Mouse (Mus musculus) neural tube, embryonic 12.5 days (tissue): ENCODE measurements around the gene F11r. TPM values are rescaled to one million over a fixed set of nuclear protein-coding genes. Genes with fewer than 3 reads are reported as not detected.

Source experiments
- ATAC-seq: fragments of 200-750 bp; cut with Nextera tagmentation; 2 replicates; pipeline ENCODE4 v1.8.0; 2017; ENCODE audit warnings: low read depth, mild to moderate bottlenecking, moderate TSS enrichment, moderate library complexity; ENCODE audit not compliant: low FRiP score
- H3K27ac ChIP-seq: fragments of 300-500 bp; sonication (generic); 2 replicates; pipeline ENCODE4 v1.5.1; 2016
- H3K27me3 ChIP-seq: fragments of 300-500 bp; sonication (generic); replicated peaks from 2 replicates; pipeline ENCODE4 v1.6.1; 2016; ENCODE audit warnings: mild to moderate bottlenecking
- H3K36me3 ChIP-seq: fragments of 300-500 bp; sonication (generic); 2 replicates; pipeline ENCODE4 v1.6.1; 2016; ENCODE audit warnings: mild to moderate bottlenecking
- H3K4me1 ChIP-seq: fragments of 300-500 bp; sonication (generic); 2 replicates; pipeline ENCODE4 v1.6.1; 2016
- H3K4me2 ChIP-seq: fragments of 300-500 bp; sonication (generic); replicated peaks from 2 replicates; pipeline ENCODE4 v1.6.1; 2016; ENCODE audit warnings: mild to moderate bottlenecking
- H3K4me3 ChIP-seq: fragments of 300-500 bp; sonication (generic); 2 replicates; pipeline ENCODE4 v1.5.1; 2016
- H3K9ac ChIP-seq: fragments of 300-500 bp; sonication (generic); 2 replicates; pipeline ENCODE4 v1.6.1; 2016; ENCODE audit warnings: mild to moderate bottlenecking
- H3K9me3 ChIP-seq: fragments of 300-500 bp; sonication (generic); 2 replicates; pipeline ENCODE4 v1.6.1; 2016; ENCODE audit warnings: mild to moderate bottlenecking
- WGBS: fragments of 180-500 bp; shearing (Covaris S2); methylation state at CpG from one replicate; pipeline ENCODE4 v1.1.7; 2016; 5-methylcytosine and 5-hydroxymethylcytosine counted together
- polyA plus RNA-seq: library from polyadenylated mRNA; unstranded; fragments of >200 nt; fragmentation: Nextera tagmentation; extraction: Ambion mirVana; gene quantifications from 2 replicates; pipeline ENCODE4 v1.2.1, GENCODE M21; 2016

The F11r gene
- polyA plus RNA-seq, 1 experiment from 2014 or later, result 16.9 TPM

GRCm38 (mm10) chr1:171504586-171504985 is 67.3 kb downstream of the F11r start:
- 86% methylated on average over 4 of the region's 4 CpGs for WGBS
- ATAC-seq, result no peak

GRCm38 (mm10) chr1:171513234-171513633 is 75.9 kb downstream of the F11r start:
- Histone ChIP-seq H3K4me3 (no peak overlapping the region), H3K27ac (no peak overlapping the region), H3K9me3 (no peaks in the 10 kb centered on the region), H3K4me1 (no peaks in the 10 kb centered on the region), H3K36me3 (no peaks in the 10 kb centered on the region), H3K4me2 (no peak overlapping the region), H3K9ac (no peak overlapping the region), H3K27me3 (no peaks in the 10 kb centered on the region)
- ATAC-seq, result no peak
- WGBS, result 93% methylated on average over 2 of the region's 2 CpGs

More at GRCm38 (mm10) chr1:171504586-171504985, 67.3 kb downstream of the F11r start:
- Histone ChIP-seq H3K9ac (peak overlapping the region; percentile 38; the same call in 1 of the 2 replicates), H3K4me1 (peaks cover 3% of the 10 kb centered on the region; the same call in 1 of the 2 replicates), H3K4me2 (peak overlapping the region; percentile 69), H3K9me3 (no peaks in the 10 kb centered on the region), H3K27ac (no peak overlapping the region), H3K27me3 (no peaks in the 10 kb centered on the region), H3K4me3 (peak overlapping the region; percentile 16; the same call in 1 of the 2 replicates), H3K36me3 (peaks cover 4% of the 10 kb centered on the region; the same call in 1 of the 2 replicates)

GRCm38 (mm10) chr1:171513760-171514159 is 76.4 kb downstream of the F11r start:
- Histone ChIP-seq H3K9ac (no peak overlapping the region), H3K4me1 (no peaks in the 10 kb centered on the region), H3K27me3 (no peaks in the 10 kb centered on the region), H3K36me3 (no peaks in the 10 kb centered on the region), H3K4me2 (no peak overlapping the region), H3K9me3 (no peaks in the 10 kb centered on the region), H3K27ac (no peak overlapping the region), H3K4me3 (no peak overlapping the region)
- WGBS, result 85% methylated on average over 1 of the region's 1 CpGs
- ATAC-seq, result no peak

Other genes starting within 250 kb of the F11r start
- 5.9 and 6.2 TPM in 2 replicates for gene Pcp4l1, start 241.3 kb upstream of the F11r start, polyA plus RNA-seq
- gene Nr1i3, start 223.6 kb upstream of the F11r start, polyA plus RNA-seq, result 0.20 and 0.24 TPM in 2 replicates
- 30.1 and 30.8 TPM in 2 replicates for gene Tomm40l, start 215.0 kb upstream of the F11r start, polyA plus RNA-seq
- gene Apoa2, start 212.5 kb upstream of the F11r start, polyA plus RNA-seq, result 5.4 and 7.6 TPM in 2 replicates
- gene Fcer1g, start 203.2 kb upstream of the F11r start, polyA plus RNA-seq, result 21.9 and 24.3 TPM in 2 replicates
- gene Adamts4, start 187.1 kb upstream of the F11r start, polyA plus RNA-seq, result 6.2 and 6.3 TPM in 2 replicates
- 233 and 247 TPM in 2 replicates for gene Ndufs2, start 186.1 kb upstream of the F11r start, polyA plus RNA-seq
- gene B4galt3, start 167.2 kb upstream of the F11r start, polyA plus RNA-seq, result 88.3 and 95.6 TPM in 2 replicates
- gene Ppox, start 156.3 kb upstream of the F11r start, polyA plus RNA-seq, result 52.0 and 54.3 TPM in 2 replicates
- gene Usp21, start 149.5 kb upstream of the F11r start, polyA plus RNA-seq, result 103 and 111 TPM in 2 replicates
- 105 and 120 TPM in 2 replicates for gene Ufc1, start 142.5 kb upstream of the F11r start, polyA plus RNA-seq
- 50.9 and 57.3 TPM in 2 replicates for gene Dedd, start 108.4 kb upstream of the F11r start, polyA plus RNA-seq
- gene Nit1, start 91.9 kb upstream of the F11r start, polyA plus RNA-seq, result 45.6 and 46.1 TPM in 2 replicates
- 157 and 158 TPM in 2 replicates for gene Pfdn2, start 91.9 kb upstream of the F11r start, polyA plus RNA-seq
- 2.1 and 2.6 TPM in 2 replicates for gene Klhdc9, start 76.7 kb upstream of the F11r start, polyA plus RNA-seq
- gene Nectin4, start 67.4 kb upstream of the F11r start, polyA plus RNA-seq, result 1.2 and 1.8 TPM in 2 replicates
- 1.0 and 1.1 TPM in 2 replicates for gene Arhgap30, start 48.6 kb upstream of the F11r start, polyA plus RNA-seq
- 176 and 178 TPM in 2 replicates for gene Usf1, start 26.2 kb upstream of the F11r start, polyA plus RNA-seq
- gene Tstd1, start 18.7 kb upstream of the F11r start, polyA plus RNA-seq, result 9.2 and 10.3 TPM in 2 replicates
- gene Alyref2, start 65.9 kb downstream of the F11r start, polyA plus RNA-seq, result 22.4 and 23.0 TPM in 2 replicates
- gene Itln1, start 97.8 kb downstream of the F11r start, polyA plus RNA-seq, result not detected in 2 replicates
- gene Cd244a, start 121.7 kb downstream of the F11r start, polyA plus RNA-seq, result not detected in 2 replicates
- gene Ly9, start 169.9 kb downstream of the F11r start, polyA plus RNA-seq, result 0.11 TPM in 1 of 2 replicates, not detected in the other
- gene Slamf7, start 215.5 kb downstream of the F11r start, polyA plus RNA-seq, result not detected in 2 replicates
- 0.81 and 1.1 TPM in 2 replicates for gene Cd48, start 244.5 kb downstream of the F11r start, polyA plus RNA-seq